Mouse (Mus musculus) liver, embryonic 16.5 days (tissue): Measurements from ENCODE around the gene Gm35315. TPM values are rescaled to one million over a fixed set of nuclear protein-coding genes. Genes with fewer than 3 reads are reported as not detected.
A peak's percentile ranks its signal among the peaks of the same experiment; 100 is the strongest.

Experiments
- ATAC-seq: fragments of 200-750 bp; cut with Nextera tagmentation; 2 replicates; pipeline ENCODE4 v1.8.0; 2017; ENCODE audit warnings: low read depth, mild to moderate bottlenecking, moderate number of reproducible peaks, moderate library complexity
- H3K27ac ChIP-seq: fragments of 300-500 bp; sonication (generic); 2 replicates; pipeline ENCODE4 v1.5.1; 2014; ENCODE audit warnings: mild to moderate bottlenecking, low read length
- H3K27me3 ChIP-seq: fragments of 300-500 bp; sonication (generic); 2 replicates; pipeline ENCODE4 v1.6.1; 2014; ENCODE audit warnings: low read depth, low read length, mixed read lengths; ENCODE audit not compliant: control insufficient read depth, insufficient read depth
- H3K36me3 ChIP-seq: fragments of 300-500 bp; sonication (generic); 2 replicates; pipeline ENCODE4 v1.6.1; 2014; ENCODE audit warnings: mild to moderate bottlenecking; ENCODE audit not compliant: control insufficient read depth, insufficient read depth
- H3K4me1 ChIP-seq: fragments of 300-500 bp; sonication (generic); 2 replicates; pipeline ENCODE4 v1.6.1; 2014; ENCODE audit warnings: low read depth, low read length, mixed read lengths; ENCODE audit not compliant: control insufficient read depth
- H3K4me2 ChIP-seq: fragments of 300-500 bp; sonication (generic); 2 replicates; pipeline ENCODE4 v1.6.1; 2014; ENCODE audit warnings: low read depth, low read length, mixed read lengths
- H3K4me3 ChIP-seq: fragments of 300-500 bp; sonication (generic); 2 replicates; pipeline ENCODE4 v1.5.1; 2014; ENCODE audit warnings: low read depth, mild to moderate bottlenecking, low read length
- H3K9ac ChIP-seq: fragments of 300-500 bp; sonication (generic); 2 replicates; pipeline ENCODE4 v1.6.1; 2014; ENCODE audit warnings: low read depth, low read length
- H3K9me3 ChIP-seq: fragments of 300-500 bp; sonication (generic); replicated peaks from 2 replicates; pipeline ENCODE4 v1.6.1; 2016; ENCODE audit warnings: low read length; ENCODE audit not compliant: control insufficient read depth
- WGBS: fragments of 180-500 bp; shearing (Covaris S2); extraction: QIAGEN DNeasy Blood & Tissue Kit; methylation state at CpG from one replicate; pipeline ENCODE4 v1.1.7; 2014; ENCODE audit not compliant: insufficient replicate concordance; 5-methylcytosine and 5-hydroxymethylcytosine counted together
- polyA plus RNA-seq: library from polyadenylated mRNA; unstranded; fragments of >200 nt; fragmentation: Nextera tagmentation; extraction: Ambion mirVana; gene quantifications from 2 replicates; pipeline ENCODE4 v1.2.1, GENCODE M21; 2015

The Gm35315 gene
- polyA plus RNA-seq, 1 experiment from 2014 or later = 0.58 TPM

DNA sequence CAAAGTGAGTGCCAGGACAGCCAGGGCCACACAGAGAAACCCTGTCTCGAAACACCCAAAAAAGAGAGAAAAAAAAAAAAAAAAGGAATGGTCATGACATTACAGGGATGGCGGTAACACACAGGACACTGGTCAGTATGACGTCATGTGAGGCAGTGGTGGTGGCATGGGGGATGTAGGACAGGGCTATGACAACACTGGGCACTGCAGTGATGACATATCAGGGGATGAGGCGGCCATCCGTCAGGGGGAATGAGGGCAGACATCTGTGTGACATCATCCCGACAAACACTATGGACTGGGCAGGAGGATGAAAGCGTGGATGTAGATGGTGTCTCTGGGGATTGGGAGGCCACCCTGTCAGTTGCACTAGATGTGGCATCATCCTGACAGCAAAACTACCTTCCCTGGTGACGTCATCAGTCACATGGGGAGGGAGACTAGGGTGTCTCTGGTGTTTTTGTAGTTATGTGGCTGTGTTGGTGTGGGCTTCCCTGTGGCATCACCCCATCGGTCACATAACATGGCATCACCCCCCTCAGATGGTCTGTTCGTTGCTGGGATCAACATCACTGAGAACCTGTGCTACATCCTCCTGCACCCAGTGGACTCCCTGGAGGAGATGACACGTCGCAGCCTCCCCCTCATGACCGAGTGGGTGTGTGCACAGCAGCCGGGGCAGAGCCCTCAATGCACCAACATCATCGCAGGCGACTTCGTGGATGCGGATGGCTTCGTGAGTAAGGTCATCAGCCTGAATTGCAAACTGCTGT is 8.8 kb upstream of the Gm35315 start:
- no peak overlapping the region for H3K4me3 ChIP-seq
- no peak for ATAC-seq
- peaks cover 23% of the 10 kb centered on the region for H3K4me1 ChIP-seq
- H3K36me3 ChIP-seq = peaks cover 31% of the 10 kb centered on the region
- no peak overlapping the region for H3K27ac ChIP-seq
- no peaks in the 10 kb centered on the region for H3K9me3 ChIP-seq
- no peak overlapping the region for H3K4me2 ChIP-seq
- 83% methylated on average over 19 of the region's 19 CpGs for WGBS
- H3K27me3 ChIP-seq = peaks cover 18% of the 10 kb centered on the region
- no peak overlapping the region for H3K9ac ChIP-seq

DNA sequence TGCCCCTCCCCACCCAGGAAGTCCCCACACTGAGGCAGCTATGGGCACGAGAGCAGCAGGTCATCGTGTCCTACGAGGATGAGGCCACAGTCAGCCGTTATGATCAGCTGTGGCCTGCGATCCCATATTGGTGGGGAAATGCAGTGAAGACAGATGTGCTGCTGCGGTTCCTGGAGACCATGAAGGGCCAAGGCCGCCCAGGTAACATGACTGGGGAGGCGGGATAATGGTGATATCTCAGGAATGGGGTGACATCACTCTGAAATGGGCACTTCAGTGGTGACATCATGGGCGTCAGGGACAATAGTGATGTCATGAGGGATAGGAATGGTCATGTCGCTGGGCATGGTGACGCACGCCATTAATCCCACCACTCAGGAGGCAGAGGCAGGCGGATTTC is 8.2 kb upstream of the Gm35315 start:
- H3K4me3 ChIP-seq = no peak overlapping the region
- H3K9me3 ChIP-seq = no peaks in the 10 kb centered on the region
- no peak overlapping the region for H3K27ac ChIP-seq
- 76% methylated on average over 13 of the region's 13 CpGs for WGBS
- peaks cover 23% of the 10 kb centered on the region for H3K4me1 ChIP-seq
- H3K36me3 ChIP-seq = peaks cover 31% of the 10 kb centered on the region
- H3K27me3 ChIP-seq = peaks cover 18% of the 10 kb centered on the region
- 0 out of 2 replicates have a peak overlapping the region, but pooled peaks have one; percentile 58 for H3K4me2 ChIP-seq
- no peak for ATAC-seq
- H3K9ac ChIP-seq = no peak overlapping the region

DNA sequence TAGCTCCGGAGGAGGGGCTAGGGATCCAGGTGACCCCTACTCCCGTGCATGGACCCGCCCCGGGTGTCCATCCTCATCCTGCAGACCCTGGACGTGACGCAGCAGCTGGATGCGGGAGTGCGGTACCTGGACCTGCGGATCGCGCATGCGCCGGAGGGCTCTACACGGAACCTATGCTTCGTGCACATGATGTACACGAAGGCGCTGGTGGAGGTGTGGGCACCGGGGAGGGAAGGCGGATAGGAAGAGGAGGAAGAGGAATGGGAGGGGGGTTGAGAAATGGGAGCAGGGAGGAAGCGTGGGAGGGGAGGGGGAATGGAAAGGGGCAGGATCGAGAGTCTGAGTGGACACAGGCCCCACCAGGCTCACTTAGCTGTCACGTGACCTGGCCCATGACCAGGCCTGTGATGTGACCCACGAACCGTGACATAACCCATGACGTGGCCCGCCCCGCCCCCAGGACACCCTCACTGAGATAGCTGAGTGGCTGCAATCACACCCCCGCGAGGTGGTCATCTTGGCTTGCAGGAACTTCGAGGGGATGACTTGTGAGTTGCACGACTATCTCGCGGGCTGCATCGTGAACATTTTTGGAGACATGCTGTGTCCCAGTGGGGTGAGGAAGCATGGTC is 7.6 kb upstream of the Gm35315 start:
- H3K4me3 ChIP-seq = peak overlapping the region; percentile 43
- 12% methylated on average over 34 of the region's 34 CpGs for WGBS
- peaks cover 18% of the 10 kb centered on the region for H3K4me1 ChIP-seq
- no peak overlapping the region for H3K9ac ChIP-seq
- H3K36me3 ChIP-seq = peaks cover 31% of the 10 kb centered on the region
- H3K27me3 ChIP-seq = peaks cover 18% of the 10 kb centered on the region
- peak overlapping the region; percentile 58 for H3K4me2 ChIP-seq
- no peaks in the 10 kb centered on the region for H3K9me3 ChIP-seq
- ATAC-seq = peak; percentile 3; the same call in 1 of the 2 replicates
- no peak overlapping the region for H3K27ac ChIP-seq

DNA sequence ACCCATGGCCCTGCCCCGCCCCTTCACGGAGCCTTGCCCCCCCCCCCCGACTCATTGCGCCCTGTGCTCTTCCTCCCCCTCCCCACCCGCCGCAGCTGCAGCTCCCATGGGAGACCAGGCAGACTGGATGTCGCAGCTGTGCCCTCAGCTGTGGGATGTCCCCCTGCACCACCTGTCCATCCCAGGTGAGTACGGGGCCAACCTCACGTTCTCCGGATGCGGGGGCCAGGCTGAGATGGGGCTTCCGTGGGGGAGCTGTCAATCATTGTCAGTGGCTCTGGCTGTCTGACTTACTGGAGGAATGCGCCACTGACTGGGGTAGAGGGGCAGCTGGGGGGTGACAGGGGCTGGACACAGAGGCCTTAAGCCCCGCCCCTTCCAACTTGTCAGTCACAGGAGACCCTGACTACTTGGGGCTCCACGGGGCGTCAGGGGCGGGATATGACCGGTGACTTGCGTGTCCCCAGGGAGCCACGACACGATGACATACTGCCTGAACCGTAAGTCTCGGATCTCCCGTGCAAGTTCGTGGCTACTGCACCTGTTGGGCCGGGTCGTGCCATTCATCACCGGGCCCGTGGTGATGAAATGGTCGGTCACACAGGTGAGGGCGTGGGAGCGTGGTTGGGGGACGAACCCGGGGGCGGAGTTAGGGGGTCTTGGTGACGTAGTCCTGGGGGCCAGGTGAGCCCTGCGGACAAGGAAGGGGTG is 6.9 kb upstream of the Gm35315 start:
- Histone ChIP-seq H3K4me1 (peaks cover 14% of the 10 kb centered on the region), H3K4me3 (peak overlapping the region; percentile 43), H3K36me3 (peaks cover 31% of the 10 kb centered on the region), H3K27ac (no peak overlapping the region), H3K9me3 (no peaks in the 10 kb centered on the region), H3K4me2 (peak overlapping the region; percentile 58), H3K27me3 (peaks cover 18% of the 10 kb centered on the region), H3K9ac (no peak overlapping the region)
- peak; percentile 14; the same call in 1 of the 2 replicates for ATAC-seq
- 1% methylated on average over 36 of the region's 37 CpGs for WGBS

DNA sequence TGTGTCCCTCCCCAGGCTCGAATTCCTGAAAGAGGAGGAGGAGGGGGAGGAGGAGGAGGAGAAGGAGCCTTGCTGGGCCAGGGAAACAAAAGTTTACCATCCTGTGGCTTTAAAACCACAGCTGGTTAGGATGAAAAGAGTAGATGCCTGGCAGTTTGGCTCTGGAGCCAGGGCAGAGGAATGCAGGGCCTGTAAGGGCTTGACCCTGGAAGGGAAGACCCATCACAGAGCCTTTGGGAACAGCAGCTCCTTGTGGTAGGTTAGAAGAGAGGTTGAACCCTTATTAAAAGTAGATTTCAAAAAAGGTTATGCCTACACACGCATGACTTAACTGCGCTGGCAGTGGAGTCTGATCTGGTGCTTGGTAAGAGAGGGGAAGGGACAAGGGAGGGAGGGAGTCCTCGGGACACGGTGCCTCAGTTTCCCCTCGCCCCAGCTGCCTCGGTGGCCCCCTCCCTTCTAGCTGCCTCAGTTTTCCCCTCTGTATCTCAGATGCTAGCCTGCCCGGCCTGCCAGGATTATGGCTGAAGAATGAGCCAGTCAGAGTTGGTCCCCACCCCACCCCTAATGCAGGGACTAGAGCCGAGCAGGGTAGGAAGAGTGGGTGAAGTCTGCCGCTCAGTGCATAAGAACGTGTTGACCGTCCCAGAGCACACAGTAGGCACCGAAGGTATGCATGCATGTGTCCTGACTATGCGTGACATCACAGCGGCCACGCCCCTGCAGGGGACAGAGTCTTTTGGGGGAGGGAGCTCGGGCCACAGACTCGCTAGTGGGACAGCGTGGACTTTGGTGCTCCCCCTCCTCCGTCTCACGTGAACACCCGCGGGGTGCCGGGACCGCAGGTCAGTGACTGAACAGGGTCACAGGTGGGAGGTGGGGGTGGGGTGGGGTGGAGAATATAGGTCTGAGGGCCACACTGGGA is 5.7 kb upstream of the Gm35315 start, which contains the start of gene Plcxd1:
TSS of gene Plcxd1 (plus strand) at position 314 of the 925 bp plus-strand sequence.
- H3K4me1 ChIP-seq = peaks cover 18% of the 10 kb centered on the region
- peak; percentile 33 for ATAC-seq
- no peak within 1 kb of the TSS for H3K9ac ChIP-seq
- peak within 1 kb of the TSS; percentile 43 for H3K4me3 ChIP-seq
- peak within 1 kb of the TSS; percentile 58 for H3K4me2 ChIP-seq
- H3K9me3 ChIP-seq = no peaks in the 10 kb centered on the region
- no peak within 1 kb of the TSS for H3K27ac ChIP-seq
- peaks cover 18% of the 10 kb centered on the region for H3K27me3 ChIP-seq
- 22% methylated on average over 25 of the region's 25 CpGs for WGBS
- H3K36me3 ChIP-seq = peaks cover 22% of the 10 kb centered on the region

DNA sequence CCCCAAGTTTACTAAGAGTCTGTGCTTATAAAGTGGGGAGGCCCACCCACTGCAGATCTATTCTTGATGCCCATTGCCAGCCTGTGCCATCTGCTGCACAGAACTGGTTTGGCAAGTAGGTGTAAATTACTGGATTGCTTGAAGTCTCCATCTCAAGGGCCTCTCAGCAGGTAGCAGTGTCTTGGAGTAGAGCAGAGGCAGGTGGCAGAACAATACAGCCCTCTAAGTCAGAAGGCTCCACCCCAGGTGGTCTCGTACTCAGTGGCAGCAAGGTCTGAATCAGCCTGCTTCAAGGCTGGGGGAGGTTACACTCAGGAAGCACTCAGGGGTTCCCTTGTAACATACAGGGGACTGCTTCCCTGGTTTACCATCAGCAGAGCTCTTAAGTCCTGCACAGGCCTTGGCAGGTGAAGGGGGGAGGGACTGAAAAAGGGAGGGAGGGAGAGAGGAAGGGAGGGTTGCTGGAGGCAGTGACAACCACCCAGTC is 4.8 kb upstream of the Gm35315 start:
- Histone ChIP-seq H3K4me1 (peaks cover 20% of the 10 kb centered on the region), H3K9me3 (no peaks in the 10 kb centered on the region), H3K4me2 (no peak overlapping the region), H3K9ac (no peak overlapping the region), H3K27me3 (peaks cover 18% of the 10 kb centered on the region), H3K27ac (no peak overlapping the region), H3K36me3 (peaks cover 13% of the 10 kb centered on the region), H3K4me3 (no peak overlapping the region)
- ATAC-seq = no peak
- WGBS = 55% methylated on average over 1 of the region's 1 CpGs

DNA sequence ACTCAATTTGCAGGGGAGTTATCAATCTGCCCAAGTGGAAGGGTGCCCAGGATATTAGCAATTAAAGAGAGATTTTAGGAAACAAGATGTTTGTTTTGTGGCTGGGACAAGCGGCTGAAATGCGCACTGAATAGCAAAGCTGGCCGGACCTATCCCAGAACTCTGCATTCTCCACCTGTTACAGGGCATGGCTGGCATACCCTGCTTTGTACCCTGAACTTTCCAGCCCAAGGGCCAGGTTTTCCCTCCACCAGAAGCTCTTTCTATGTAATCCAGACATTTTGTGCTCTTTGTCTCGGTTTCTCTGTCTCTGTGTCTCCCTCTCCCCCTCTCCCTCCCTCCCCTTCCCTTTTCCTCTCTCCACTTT is 610 bp upstream of the Gm35315 start:
- no peaks in the 10 kb centered on the region for H3K36me3 ChIP-seq
- H3K27me3 ChIP-seq = no peaks in the 10 kb centered on the region; the same call in 1 of the 2 replicates
- H3K27ac ChIP-seq = peak overlapping the region; percentile 61
- no peaks in the 10 kb centered on the region for H3K9me3 ChIP-seq
- H3K9ac ChIP-seq = peak overlapping the region; percentile 42
- peak overlapping the region; percentile 56 for H3K4me3 ChIP-seq
- H3K4me2 ChIP-seq = peak overlapping the region; percentile 69
- WGBS = under 1% methylated on average over 4 of the region's 4 CpGs
- no peak for ATAC-seq
- H3K4me1 ChIP-seq = peaks cover 7% of the 10 kb centered on the region

DNA sequence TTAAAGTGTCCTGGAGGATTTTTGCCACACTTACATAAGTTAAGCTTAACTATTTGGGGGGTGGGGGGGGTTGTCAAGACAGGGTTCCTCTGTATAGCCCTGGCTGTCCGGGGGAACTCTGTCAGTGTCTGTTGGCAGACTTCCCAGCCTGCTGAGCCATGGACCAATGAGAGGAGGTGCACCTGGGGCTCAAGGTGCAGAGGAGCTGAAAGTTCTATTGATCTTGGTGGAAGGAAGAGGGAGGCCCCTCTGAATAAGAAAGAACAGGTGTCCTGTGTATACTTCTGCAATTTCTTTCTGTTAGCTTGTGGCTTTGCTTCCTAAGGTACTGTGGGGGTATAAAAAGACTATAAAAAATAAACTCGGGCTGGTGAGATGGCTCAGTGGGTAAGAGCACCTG is 2.7 kb downstream of the Gm35315 start:
- no peaks in the 10 kb centered on the region for H3K36me3 ChIP-seq
- WGBS = 50% methylated on average over 2 of the region's 2 CpGs
- H3K4me2 ChIP-seq = no peak overlapping the region
- no peak overlapping the region for H3K9ac ChIP-seq
- H3K4me1 ChIP-seq = peaks cover 7% of the 10 kb centered on the region
- no peaks in the 10 kb centered on the region for H3K9me3 ChIP-seq
- H3K4me3 ChIP-seq = no peak overlapping the region
- no peaks in the 10 kb centered on the region for H3K27me3 ChIP-seq
- H3K27ac ChIP-seq = no peak overlapping the region
- no peak for ATAC-seq
